Comparison of ENCODE assay signal across 16 mouse cellular contexts in genomic region chr12:56520396-56521105, GRCm38 (mm10). TPM values are rescaled to one million over a fixed set of nuclear protein-coding genes. Genes with fewer than 3 reads are reported as not detected.
DNase-seq lines count a peak whose midpoint lies in the region; ATAC-seq lines count a peak whose summit lies in the region.
"Had no signal": no experiment of that assay in that cellular context is flagged by ENCODE, and none has a peak within 500 bp of the region (broad histone marks: within the 10 kb centered on the region; RNA-seq: fewer than 3 reads in every experiment).

No protein-coding gene starts in this region.

- H3K27ac ChIP-seq in liver, embryonic 12.5 days: no peak overlapping the region
- no peak overlapping the region for H3K27ac ChIP-seq in liver, embryonic 11.5 days (ENCODE audit: low read depth, low read length)
- H3K27ac ChIP-seq in embryonic facial prominence, embryonic 11.5 days (replicated peaks; ENCODE audit: low read depth, low read length): no peak overlapping the region
- no peak overlapping the region for H3K27ac ChIP-seq in limb, embryonic 12.5 days

- 3% methylated on average over 22 of the region's 22 CpGs for WGBS in liver, embryonic 12.5 days (ENCODE audit: insufficient replicate concordance)
- 4% methylated on average over 22 of the region's 22 CpGs for WGBS in liver, embryonic 11.5 days
- WGBS in embryonic facial prominence, embryonic 11.5 days: under 1% methylated on average over 22 of the region's 22 CpGs
- WGBS in limb, embryonic 12.5 days: under 1% methylated on average over 22 of the region's 22 CpGs

- no peaks in the 10 kb centered on the region for H3K9me3 ChIP-seq in liver, embryonic 12.5 days (replicated peaks)
- H3K9me3 ChIP-seq in liver, embryonic 11.5 days (ENCODE audit: control insufficient read depth, low read length): no peaks in the 10 kb centered on the region
- H3K9me3 ChIP-seq in embryonic facial prominence, embryonic 11.5 days (replicated peaks; ENCODE audit: control insufficient read depth, low read length): no peaks in the 10 kb centered on the region
- no peaks in the 10 kb centered on the region for H3K9me3 ChIP-seq in limb, embryonic 12.5 days
- H3K9me3 ChIP-seq: G1E had no signal

- peaks cover 78% of the 10 kb centered on the region for H3K27me3 ChIP-seq in liver, embryonic 12.5 days (replicated peaks)
- H3K27me3 ChIP-seq in liver, embryonic 11.5 days (replicated peaks; ENCODE audit: control insufficient read depth, insufficient read depth, low read length): peaks cover 78% of the 10 kb centered on the region
- peaks cover 57% of the 10 kb centered on the region for H3K27me3 ChIP-seq in embryonic facial prominence, embryonic 11.5 days (ENCODE audit: control insufficient read depth, insufficient read depth, low read length)
- H3K27me3 ChIP-seq in limb, embryonic 12.5 days: peaks cover 83% of the 10 kb centered on the region

- no peaks in the 10 kb centered on the region for H3K36me3 ChIP-seq in liver, embryonic 12.5 days
- H3K36me3 ChIP-seq in liver, embryonic 11.5 days (ENCODE audit: control insufficient read depth, insufficient read depth, low read length): no peaks in the 10 kb centered on the region
- no peaks in the 10 kb centered on the region for H3K36me3 ChIP-seq in embryonic facial prominence, embryonic 11.5 days (replicated peaks; ENCODE audit: control insufficient read depth, insufficient read depth, low read depth, low read length)
- no peaks in the 10 kb centered on the region for H3K36me3 ChIP-seq in limb, embryonic 12.5 days
- H3K36me3 ChIP-seq: G1E had no signal

- no peaks in the 10 kb centered on the region for H3K4me1 ChIP-seq in liver, embryonic 12.5 days
- no peaks in the 10 kb centered on the region for H3K4me1 ChIP-seq in liver, embryonic 11.5 days (replicated peaks; ENCODE audit: control insufficient read depth, insufficient read depth, low read length)
- H3K4me1 ChIP-seq in embryonic facial prominence, embryonic 11.5 days (ENCODE audit: control insufficient read depth, insufficient read depth, low read length): no peaks in the 10 kb centered on the region
- H3K4me1 ChIP-seq in limb, embryonic 12.5 days (replicated peaks): no peaks in the 10 kb centered on the region; the same call in 1 of the 2 replicates

- ATAC-seq in liver, embryonic 12.5 days: no peak
- no peak for ATAC-seq in liver, embryonic 11.5 days (replicated peaks; ENCODE audit: low FRiP score)
- ATAC-seq in embryonic facial prominence, embryonic 11.5 days (replicated peaks; ENCODE audit: insufficient number of reproducible peaks, low FRiP score, low TSS enrichment, low read depth): no peak; the same call in 1 of the 2 replicates
- no peak for ATAC-seq in limb, embryonic 12.5 days (ENCODE audit: insufficient number of reproducible peaks, insufficient read depth, low FRiP score, low TSS enrichment, low read depth)

- H3K9ac ChIP-seq in liver, embryonic 12.5 days: no peak overlapping the region
- H3K9ac ChIP-seq in liver, embryonic 11.5 days (ENCODE audit: low read depth, low read length): no peak overlapping the region
- no peak overlapping the region; the same call in 1 of the 2 replicates for H3K9ac ChIP-seq in embryonic facial prominence, embryonic 11.5 days (replicated peaks; ENCODE audit: low read length)
- no peak overlapping the region for H3K9ac ChIP-seq in limb, embryonic 12.5 days (replicated peaks)

- 0 out of 2 replicates have a peak overlapping the region, but pooled peaks have one; percentile 1 for H3K4me2 ChIP-seq in liver, embryonic 12.5 days
- H3K4me2 ChIP-seq in liver, embryonic 11.5 days: no peak overlapping the region
- H3K4me2 ChIP-seq in embryonic facial prominence, embryonic 11.5 days (ENCODE audit: low read depth, low read length): peak overlapping the region; percentile 14; the same call in 1 of the 2 replicates
- H3K4me2 ChIP-seq in limb, embryonic 12.5 days: peak overlapping the region; percentile 39

- no peak overlapping the region for H3K4me3 ChIP-seq in liver, embryonic 12.5 days
- H3K4me3 ChIP-seq in liver, embryonic 11.5 days (ENCODE audit: low read depth, low read length): no peak overlapping the region
- 0 out of 2 replicates have a peak overlapping the region, but pooled peaks have one; percentile 11 for H3K4me3 ChIP-seq in embryonic facial prominence, embryonic 11.5 days (ENCODE audit: low read depth, low read length)
- 0 out of 2 replicates have a peak overlapping the region, but pooled peaks have one; percentile 7 for H3K4me3 ChIP-seq in limb, embryonic 12.5 days (replicated peaks)

- no peak for DNase-seq in liver, embryonic 11.5 days (ENCODE audit: low spot score)
- DNase-seq in R1 (ENCODE audit: low read depth, low spot score): peak; percentile 87
- DNase-seq in embryonic facial prominence, embryonic 11.5 days (ENCODE audit: low spot score): peak; percentile 47
- no peak for DNase-seq in gastrocnemius, adult 8-10 months (ENCODE audit: low spot score in 2 of 2)
- DNase-seq in T-cell, adult 2 months (ENCODE audit: low spot score): no peak
- DNase-seq in cerebellum, adult 11 months: no peak
- DNase-seq: adrenal gland, postnatal 14 days; cerebellum, adult 9-11 months; heart, postnatal 4 days; kidney, adult 9 months; thymus, postnatal 36 days had no signal

RNA-seq across cellular contexts. Expression of gene Nkx2-1, which starts 16.2 kb away (rescaled TPM):
- polyA plus RNA-seq in liver, embryonic 12.5 days (2016; fragmentation: Nextera tagmentation; extraction: Ambion mirVana): not detected in 2 replicates
- polyA plus RNA-seq in liver, embryonic 11.5 days (2014; fragmentation: Nextera tagmentation; extraction: Ambion mirVana): 0.10 TPM in 1 of 2 replicates, not detected in the other
- 6.9 and 17.0 TPM in 2 replicates for polyA plus RNA-seq in embryonic facial prominence, embryonic 11.5 days (2014; fragmentation: Nextera tagmentation; extraction: Ambion mirVana)
- not detected in 2 replicates for polyA plus RNA-seq in limb, embryonic 12.5 days (2016; fragmentation: Nextera tagmentation; extraction: Ambion mirVana)
- not detected for total RNA-seq in gastrocnemius, adult 8-10 months (2022)
- total RNA-seq: adrenal gland, postnatal 14 days; heart, postnatal 4 days had no signal
- polyA plus RNA-seq: G1E; neural tube, embryonic 14.5 days; spleen, adult 2 months had no signal

Comparison
In these comparisons a context has a peak if more than half of its experiments do, and no peak if none do; other contexts are left out.
1. H3K4me3 ChIP-seq: peak in embryonic facial prominence, embryonic 11.5 days (single experiment) and limb, embryonic 12.5 days (single experiment); none in liver, embryonic 12.5 days (single experiment) and liver, embryonic 11.5 days (single experiment).
2. DNase-seq: peak in R1 (single experiment) and embryonic facial prominence, embryonic 11.5 days (single experiment); none in liver, embryonic 11.5 days (single experiment), gastrocnemius, adult 8-10 months (0 of 2), T-cell, adult 2 months (single experiment) and cerebellum, adult 11 months (single experiment).